8 mouse cellular contexts compared by ENCODE assay signal in genomic region chr15:82379511-82379870, GRCm38 (mm10). TPM values are rescaled to one million over a fixed set of nuclear protein-coding genes. Genes with fewer than 3 reads are reported as not detected.
DNase-seq lines count a peak whose midpoint lies in the region; ATAC-seq and TF ChIP-seq lines count a peak whose summit lies in the region.

No protein-coding gene starts in this region.

- H3K9ac ChIP-seq in forebrain, embryonic 14.5 days (ENCODE audit: low read length), result peak overlapping the region; percentile 55
- H3K9ac ChIP-seq in liver, adult 2 months (ENCODE audit: low read depth, low read length), result peak overlapping the region; percentile 99

- H3K4me1 ChIP-seq in forebrain, embryonic 14.5 days (ENCODE audit: control insufficient read depth, insufficient read depth, low read length), result peaks cover 15% of the 10 kb centered on the region
- H3K4me1 ChIP-seq in liver, adult 2 months (ENCODE audit: control insufficient read depth, insufficient read depth, low read length), result peaks cover 28% of the 10 kb centered on the region
- H3K4me1 ChIP-seq in small intestine, adult 2 months (ENCODE audit: control insufficient read depth, insufficient read depth, insufficient read length, low read length), result peaks cover 13% of the 10 kb centered on the region

- WGBS in forebrain, embryonic 14.5 days, result 24% methylated on average over 7 of the region's 7 CpGs
- 6% methylated on average over 7 of the region's 7 CpGs for WGBS in liver, adult 2 months
- 11% methylated on average over 7 of the region's 7 CpGs for WGBS in small intestine, adult 2 months

- no peaks in the 10 kb centered on the region for H3K27me3 ChIP-seq in forebrain, embryonic 14.5 days (replicated peaks; ENCODE audit: control insufficient read depth, insufficient read depth, low read length)
- no peaks in the 10 kb centered on the region for H3K27me3 ChIP-seq in liver, adult 2 months (ENCODE audit: control insufficient read depth, insufficient read depth, low read length)
- no peaks in the 10 kb centered on the region for H3K27me3 ChIP-seq in small intestine, adult 2 months (ENCODE audit: control insufficient read depth, insufficient read depth, low read length)

- no peak for DNase-seq in layer of hippocampus, adult 2 months (ENCODE audit: low spot score in 2 of 2)
- DNase-seq in layer of hippocampus, postnatal 14 days (ENCODE audit: low spot score in 2 of 2), result no peak
- no peak for DNase-seq in forebrain, embryonic 14.5 days (ENCODE audit: low spot score)
- peak; percentile 98 for DNase-seq in liver, adult 2 months (ENCODE audit: extremely low read depth, low read depth, low spot score)
- DNase-seq in urinary bladder, postnatal 25 days (ENCODE audit: low spot score), result no peak
- DNase-seq in right cerebral cortex, adult 18-20 months, result no peak
- DNase-seq in embryo, embryonic 11 days, result no peak

- peak overlapping the region; percentile 58 for H3K4me3 ChIP-seq in layer of hippocampus, adult 2 months
- peak overlapping the region; percentile 31; the same call in 1 of the 2 replicates for H3K4me3 ChIP-seq in forebrain, embryonic 14.5 days (ENCODE audit: low read depth, low read length)
- H3K4me3 ChIP-seq in liver, adult 2 months (ENCODE audit: insufficient read depth, low read depth, low read length), result peak overlapping the region; percentile 92
- H3K4me3 ChIP-seq in small intestine, adult 2 months (ENCODE audit: low read depth, low read length), result peak overlapping the region; percentile 74

- H3K4me2 ChIP-seq in forebrain, embryonic 14.5 days (ENCODE audit: low read length), result peak overlapping the region; percentile 55

- peak; percentile 55; the same call in 1 of the 2 replicates for TF ChIP-seq POLR2A in liver, adult 2 months (IDR thresholded peaks at IDR 0.05; ENCODE audit: extremely low read depth, insufficient read depth, low read length)
- 0 out of 2 replicates have a peak, but pooled peaks have one; percentile 31 for TF ChIP-seq POLR2A in small intestine, adult 2 months (IDR thresholded peaks at IDR 0.05; ENCODE audit: low read depth, low read length)

- H3K36me3 ChIP-seq in forebrain, embryonic 14.5 days (ENCODE audit: control insufficient read depth, insufficient read depth, low read length), result no peaks in the 10 kb centered on the region
- H3K36me3 ChIP-seq in liver, adult 2 months (ENCODE audit: control insufficient read depth, insufficient read depth, low read length), result peaks cover 13% of the 10 kb centered on the region
- H3K36me3 ChIP-seq in small intestine, adult 2 months (ENCODE audit: control insufficient read depth, insufficient read depth, low read length), result no peaks in the 10 kb centered on the region; the same call in 1 of the 2 replicates

- no peak for TF ChIP-seq CTCF in layer of hippocampus, adult 2 months (conservative IDR thresholded peaks at IDR 0.05)
- TF ChIP-seq CTCF in liver, adult 2 months (IDR thresholded peaks at IDR 0.05; ENCODE audit: low read depth, low read length), result no peak
- TF ChIP-seq CTCF in small intestine, adult 2 months (IDR thresholded peaks at IDR 0.05; ENCODE audit: extremely low read depth, insufficient read length, insufficient replicate concordance, low read depth, low read length), result no peak

- H3K9me3 ChIP-seq in forebrain, embryonic 14.5 days (replicated peaks; ENCODE audit: control insufficient read depth, low read length), result no peaks in the 10 kb centered on the region

- peak overlapping the region; percentile 92 for H3K27ac ChIP-seq in layer of hippocampus, adult 2 months
- H3K27ac ChIP-seq in forebrain, embryonic 14.5 days (ENCODE audit: low read depth, low read length), result no peak overlapping the region
- H3K27ac ChIP-seq in liver, adult 2 months (replicated peaks; ENCODE audit: insufficient read depth, low read depth, low read length), result peak overlapping the region; percentile 100
- H3K27ac ChIP-seq in small intestine, adult 2 months (ENCODE audit: insufficient read depth, low read depth, low read length), result peak overlapping the region; percentile 97

- ATAC-seq in forebrain, embryonic 14.5 days, result peak; percentile 37

- peaks cover 11% of the 10 kb centered on the region; the same call in 1 of the 2 replicates for H3K79me2 ChIP-seq in liver, adult 2 months (ENCODE audit: control insufficient read depth, insufficient read depth, low read length)

RNA-seq across cellular contexts. Expression of gene Cyp2d22, which starts 0.6 kb away (rescaled TPM):
- 10 to 100 TPM; 43.0 to 53.8 TPM for total RNA-seq in layer of hippocampus, adult 2 months (2021)
- total RNA-seq in layer of hippocampus, postnatal 14 days (2021), result 10 to 100 TPM; 33.5 to 33.9 TPM
- 0.63 and 1.2 TPM in 2 replicates for polyA plus RNA-seq in forebrain, embryonic 14.5 days (2014; fragmentation: Nextera tagmentation; extraction: Ambion mirVana)
- total RNA-seq in liver, adult 2 months (2014; rRNA removed), result 83.3 and 105 TPM in 2 replicates
- 316 and 337 TPM in 2 replicates for polyA plus RNA-seq in liver, adult 2 months (2012; rRNA removed)
- 18.5 and 67.5 TPM in 2 replicates for polyA plus RNA-seq in small intestine, adult 2 months (2012; rRNA removed)

RNA-seq across cellular contexts. Expression of gene Cyp2d11, which starts 14.3 kb away (rescaled TPM):
- total RNA-seq in layer of hippocampus, adult 2 months (2021), result under 1 TPM in 1 of 2 experiments, not detected in 1; 0.23 TPM
- total RNA-seq in layer of hippocampus, postnatal 14 days (2021), result not detected
- not detected in 2 replicates for polyA plus RNA-seq in forebrain, embryonic 14.5 days (2014; fragmentation: Nextera tagmentation; extraction: Ambion mirVana)
- 0.46 and 0.54 TPM in 2 replicates for total RNA-seq in liver, adult 2 months (2014; rRNA removed)
- polyA plus RNA-seq in liver, adult 2 months (2012; rRNA removed), result 0.32 and 0.91 TPM in 2 replicates
- polyA plus RNA-seq in small intestine, adult 2 months (2012; rRNA removed), result not detected in 2 replicates

RNA-seq across cellular contexts. Expression of gene Ndufa6, which starts 25.4 kb away (rescaled TPM):
- 100 to 1,000 TPM; 209 to 211 TPM for total RNA-seq in layer of hippocampus, adult 2 months (2021)
- 100 to 1,000 TPM; 203 to 221 TPM for total RNA-seq in layer of hippocampus, postnatal 14 days (2021)
- polyA plus RNA-seq in forebrain, embryonic 14.5 days (2014; fragmentation: Nextera tagmentation; extraction: Ambion mirVana), result 302 and 403 TPM in 2 replicates
- total RNA-seq in liver, adult 2 months (2014; rRNA removed), result 931 and 1,175 TPM in 2 replicates
- 441 and 456 TPM in 2 replicates for polyA plus RNA-seq in liver, adult 2 months (2012; rRNA removed)
- polyA plus RNA-seq in small intestine, adult 2 months (2012; rRNA removed), result 410 and 669 TPM in 2 replicates

RNA-seq across cellular contexts. Expression of gene Cyp2d10, which starts 27.5 kb away (rescaled TPM):
- under 1 TPM in 1 of 2 experiments, not detected in 1; 0.32 TPM for total RNA-seq in layer of hippocampus, adult 2 months (2021)
- total RNA-seq in layer of hippocampus, postnatal 14 days (2021), result not detected
- polyA plus RNA-seq in forebrain, embryonic 14.5 days (2014; fragmentation: Nextera tagmentation; extraction: Ambion mirVana), result not detected in 2 replicates
- 729 and 912 TPM in 2 replicates for total RNA-seq in liver, adult 2 months (2014; rRNA removed)
- polyA plus RNA-seq in liver, adult 2 months (2012; rRNA removed), result 1,682 and 1,823 TPM in 2 replicates
- polyA plus RNA-seq in small intestine, adult 2 months (2012; rRNA removed), result 0.16 and 0.77 TPM in 2 replicates

RNA-seq across cellular contexts. Expression of gene Smdt1, which starts 40.7 kb away (rescaled TPM):
- 100 to 1,000 TPM; 138 to 144 TPM for total RNA-seq in layer of hippocampus, adult 2 months (2021)
- total RNA-seq in layer of hippocampus, postnatal 14 days (2021), result 100 to 1,000 TPM; 147 to 152 TPM
- 296 and 326 TPM in 2 replicates for polyA plus RNA-seq in forebrain, embryonic 14.5 days (2014; fragmentation: Nextera tagmentation; extraction: Ambion mirVana)
- 137 and 141 TPM in 2 replicates for total RNA-seq in liver, adult 2 months (2014; rRNA removed)
- polyA plus RNA-seq in liver, adult 2 months (2012; rRNA removed), result 165 and 186 TPM in 2 replicates
- 200 and 394 TPM in 2 replicates for polyA plus RNA-seq in small intestine, adult 2 months (2012; rRNA removed)

Comparison
In these comparisons a context has a peak if more than half of its experiments do, and no peak if none do; other contexts are left out.
1. H3K4me3 ChIP-seq: peak in every context shown above with its lines; median percentile 92 in liver, adult 2 months; 74 in small intestine, adult 2 months; 58 in layer of hippocampus, adult 2 months; 31 in forebrain, embryonic 14.5 days.